Mouse (Mus musculus) brown adipose tissue, adult 24 weeks (tissue): Measurements from ENCODE around the gene Diaph3. TPM values are rescaled to one million over a fixed set of nuclear protein-coding genes. Genes with fewer than 3 reads are reported as not detected.

Experiments used
- H3K27ac ChIP-seq: fragments of 200-500 bp; replicated peaks from 2 replicates; pipeline ENCODE4 v1.5.1; 2012; ENCODE audit warnings: low read depth, mild to moderate bottlenecking, low read length
- H3K4me1 ChIP-seq: fragments of 200-500 bp; 2 replicates; pipeline ENCODE4 v1.6.1; 2012; ENCODE audit warnings: low read length, mixed read lengths; ENCODE audit not compliant: control insufficient read depth, insufficient read depth, insufficient read length
- H3K4me3 ChIP-seq: fragments of 200-500 bp; 2 replicates; pipeline ENCODE4 v1.5.1; 2012; ENCODE audit warnings: low read depth, mild to moderate bottlenecking, low read length, moderate library complexity; ENCODE audit not compliant: insufficient read depth
- polyA plus RNA-seq: library from polyadenylated mRNA; stranded (reverse); fragments of >200 nt; gene quantifications from 2 replicates; pipeline ENCODE4 v1.2.4, GENCODE M21; 2012; ENCODE audit not compliant: missing spikeins, insufficient read depth, insufficient read length

Diaph3 gene
- polyA plus RNA-seq, 1 experiment, result not detected

GRCm38 (mm10) chr14:86640086-86640485 lies 500.9 kb downstream of the Diaph3 start:
- no peak overlapping the region for H3K4me3 ChIP-seq
- H3K4me1 ChIP-seq, result no peaks in the 10 kb centered on the region
- no peak overlapping the region for H3K27ac ChIP-seq

- H3K27ac ChIP-seq, result no peak overlapping the region
- H3K4me3 ChIP-seq, result no peak overlapping the region
These were observed 505.4 kb downstream of the Diaph3 start for GRCm38 (mm10) chr14:86635594-86636140.

GRCm38 (mm10) chr14:86635052-86635451 lies 506.0 kb downstream of the Diaph3 start:
- H3K27ac ChIP-seq, result no peak overlapping the region
- no peak overlapping the region for H3K4me3 ChIP-seq
- no peaks in the 10 kb centered on the region for H3K4me1 ChIP-seq

More at GRCm38 (mm10) chr14:86635594-86636140, 505.4 kb downstream of the Diaph3 start:
- no peaks in the 10 kb centered on the region for H3K4me1 ChIP-seq

GRCm38 (mm10) chr14:86633799-86634198 lies 507.2 kb downstream of the Diaph3 start:
- no peak overlapping the region for H3K27ac ChIP-seq
- H3K4me3 ChIP-seq, result no peak overlapping the region
- no peaks in the 10 kb centered on the region for H3K4me1 ChIP-seq

GRCm38 (mm10) chr14:86624816-86625425 lies 516.1 kb downstream of the Diaph3 start:
- Histone ChIP-seq H3K4me3 (no peak overlapping the region), H3K4me1 (no peaks in the 10 kb centered on the region), H3K27ac (no peak overlapping the region)

- no peak overlapping the region for H3K27ac ChIP-seq
These were observed 521.4 kb downstream of the Diaph3 start for GRCm38 (mm10) chr14:86619637-86620036.

More at GRCm38 (mm10) chr14:86619637-86620036, 521.4 kb downstream of the Diaph3 start:
- Histone ChIP-seq H3K4me1 (no peaks in the 10 kb centered on the region), H3K4me3 (no peak overlapping the region)
